Mouse (Mus musculus) spleen, adult 2 months (tissue): ENCODE measurements around the gene Fam129c.

Source experiments
- CTCF ChIP-seq: fragments of 200-500 bp; IDR thresholded peaks from 2 replicates; pipeline ENCODE4 v1.5.1; 2011; ENCODE audit warnings: mild to moderate bottlenecking, inconsistent platforms; ENCODE audit not compliant: insufficient read depth, insufficient read length, insufficient replicate concordance; ENCODE audit errors: extremely low read depth
- POLR2A ChIP-seq: fragments of 200-500 bp; IDR thresholded peaks from 2 replicates; pipeline ENCODE4 v1.6.1; 2011; ENCODE audit warnings: low read depth, low read length, inconsistent platforms

DNA sequence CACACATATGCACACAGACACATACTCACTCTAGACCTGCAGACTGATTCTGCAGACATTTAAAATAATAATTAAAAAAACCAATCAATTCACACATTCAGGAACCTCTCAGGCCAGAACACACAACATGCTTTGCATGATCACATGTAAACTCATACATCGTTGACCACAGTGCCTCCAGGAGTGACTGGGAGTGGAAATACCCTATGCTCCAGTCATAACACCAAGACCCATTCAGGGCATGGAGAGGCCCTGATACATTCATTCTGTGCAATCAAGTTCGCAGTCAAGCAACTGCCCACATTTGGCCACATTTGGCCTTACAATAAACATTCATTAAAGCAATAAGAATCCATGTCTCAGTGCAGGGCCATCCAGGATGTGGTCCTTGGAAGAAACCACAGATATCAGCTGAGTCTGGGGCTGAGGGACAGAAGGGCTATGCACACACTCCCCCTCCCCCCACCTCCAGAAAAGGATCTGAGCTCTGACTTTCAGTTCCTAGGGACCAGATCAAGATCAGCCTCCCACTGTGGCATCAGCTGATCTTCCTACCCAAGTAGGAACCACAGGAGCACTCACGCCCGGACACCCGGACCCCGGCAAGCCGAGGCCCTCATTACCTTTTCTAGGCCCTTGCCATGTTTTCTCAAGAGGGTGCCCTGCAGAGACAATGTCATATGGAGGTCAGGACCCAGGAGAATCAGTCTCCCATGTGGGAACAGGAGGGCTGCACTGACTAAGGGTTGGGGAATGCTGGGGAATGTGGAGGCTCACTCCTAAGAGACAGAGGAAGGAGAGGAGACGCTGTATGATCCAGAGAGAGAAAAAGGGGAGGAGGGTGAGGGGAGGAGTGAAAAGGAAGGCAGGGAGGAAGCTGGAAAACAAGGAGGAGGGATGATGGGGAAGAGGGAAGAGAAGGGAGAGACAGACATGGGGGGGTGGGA is 40.0 kb downstream of the Fam129c start:
- TF ChIP-seq POLR2A (no peak), CTCF (no peak)
